Mouse (Mus musculus): ENCODE results near the gene BC034090.

Gene BC034090

DNA sequence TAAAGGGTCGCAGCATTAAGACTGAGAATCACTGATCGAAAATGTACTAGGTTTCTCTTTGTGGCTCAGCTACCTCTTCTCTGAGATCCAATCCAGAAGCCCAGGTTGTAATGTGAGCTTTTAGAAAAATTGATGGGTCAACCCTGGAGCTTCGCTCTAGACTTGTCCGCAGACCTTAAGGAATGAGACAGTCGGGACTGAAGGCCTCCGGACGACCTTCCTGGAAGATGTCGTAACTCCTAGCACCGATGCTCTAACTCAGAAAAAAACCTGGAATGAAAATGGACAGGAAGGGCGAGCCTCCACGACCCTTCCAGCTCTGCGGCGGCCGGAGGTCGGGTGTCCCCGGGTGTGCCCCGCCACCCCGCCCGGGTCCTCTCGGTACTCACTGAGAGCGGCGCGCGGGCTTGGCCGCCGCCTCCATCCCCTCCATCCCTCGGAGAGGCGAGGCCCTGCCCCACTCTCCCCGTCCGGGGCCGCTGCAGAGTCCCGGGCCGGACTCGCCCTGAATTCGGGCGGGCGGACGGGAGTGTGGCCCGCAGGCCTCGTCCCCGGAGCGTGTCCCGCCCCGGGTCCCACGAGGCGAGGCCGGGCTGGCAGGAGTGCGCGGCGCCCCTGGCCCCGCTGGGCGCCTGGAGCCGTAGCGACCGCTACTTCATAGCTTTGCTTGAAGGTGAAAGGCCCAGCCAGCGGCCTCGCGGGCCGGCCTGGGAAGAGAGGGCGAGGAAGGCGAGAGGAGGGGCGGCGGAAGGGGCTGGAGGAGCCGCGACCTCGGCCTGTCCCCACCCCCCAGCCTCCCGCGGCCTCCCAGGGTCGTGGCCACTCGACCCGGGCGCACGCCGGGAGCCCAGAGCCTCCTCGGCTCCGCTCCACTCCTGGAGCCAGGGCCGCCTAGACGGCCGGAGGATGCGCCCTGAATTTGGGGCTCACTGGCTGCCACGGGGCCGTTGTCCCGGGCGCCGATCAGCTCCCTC, at the start of gene BC034090:
TSS of gene BC034090 (minus strand) at position 648 of the 974 bp plus-strand sequence.
- ChIA-PET POLR2A (interaction anchor here in 3 of 4 experiments (0.5 to 2.4 kb wide), 26 partner anchors 7 to 314 kb away, joined by 3 to 7 read pairs (median 4); partner anchors contain the start of genes Ier5 (in 3 of the 3) and Acbd6 (in 1 of the 3)), CTCF (interaction anchor here in 3 of 4 experiments (1.3 to 2.1 kb wide), 7 partner anchors 10 to 293 kb away, joined by 3 to 13 read pairs (median 3); no protein-coding TSS in a partner anchor)

DNA sequence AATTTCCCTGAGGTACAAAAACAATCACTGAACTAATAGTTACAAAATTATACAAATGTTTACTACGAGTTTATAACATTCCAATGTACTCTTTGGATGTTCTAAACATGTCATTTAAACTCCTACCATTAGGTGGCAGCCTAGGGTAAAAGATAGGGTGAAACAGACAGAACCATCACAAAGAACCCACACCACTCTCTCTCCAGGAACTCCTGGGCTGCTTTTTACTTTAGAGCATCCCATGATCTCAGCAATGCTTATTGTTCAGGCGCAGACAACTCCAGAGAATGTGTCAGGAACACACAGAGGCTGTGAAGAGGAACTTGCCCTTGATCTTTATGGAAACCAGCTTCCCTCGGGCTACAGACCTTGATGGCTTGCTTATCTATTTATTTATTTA, 49.2 kb upstream of the BC034090 start:
- POLR2A ChIA-PET, result no interaction called here

DNA sequence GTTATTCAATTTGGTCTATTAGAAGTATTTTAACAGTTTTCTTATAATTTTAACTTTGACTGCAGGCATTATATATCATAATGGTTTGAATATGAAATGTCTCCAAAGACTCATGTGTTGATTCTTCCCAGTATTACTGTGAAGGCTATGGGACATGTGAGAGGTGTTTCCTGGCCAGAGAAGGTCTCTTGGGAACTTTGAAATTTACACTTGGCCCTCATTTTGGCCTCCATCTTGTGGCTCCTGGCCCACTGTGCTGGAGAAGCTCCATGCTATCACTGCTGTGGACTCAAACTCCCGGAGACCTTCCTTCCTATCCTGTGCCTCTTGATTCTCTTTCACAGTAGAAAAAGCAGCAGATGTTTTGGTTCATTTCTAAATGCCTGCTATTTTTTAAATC, 45.2 kb upstream of the BC034090 start:
- POLR2A ChIA-PET, result no interaction called here
- CTCF ChIA-PET, result no interaction called here

More for the DNA sequence above, 49.2 kb upstream of the BC034090 start:
- CTCF ChIA-PET, result interaction anchor here in 1 of 4 experiments (1.0 kb wide), 1 partner anchor 225 kb away, joined by 3 read pairs; no protein-coding TSS in a partner anchor

DNA sequence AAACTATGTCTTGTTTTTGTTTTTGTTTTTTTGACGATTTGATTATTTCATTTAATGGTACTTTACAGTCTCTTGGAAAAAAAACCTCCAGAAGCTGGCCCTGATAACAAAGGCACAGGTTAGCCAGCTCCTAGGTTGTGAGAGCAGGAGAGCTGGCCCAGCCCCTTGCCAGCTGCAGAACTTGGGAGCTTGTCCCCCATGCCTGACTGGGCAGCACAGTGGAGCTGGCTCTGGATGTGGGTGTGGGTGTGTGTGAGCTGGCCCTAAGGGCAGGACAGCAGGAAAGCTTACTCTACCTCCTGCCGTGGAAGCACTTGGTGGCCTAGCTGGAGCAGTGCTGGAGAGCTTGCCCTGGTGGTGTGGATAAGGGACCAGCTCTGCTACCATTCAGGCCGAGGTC, 43.8 kb upstream of the BC034090 start:
- POLR2A ChIA-PET, result no interaction called here
- CTCF ChIA-PET, result no interaction called here

DNA sequence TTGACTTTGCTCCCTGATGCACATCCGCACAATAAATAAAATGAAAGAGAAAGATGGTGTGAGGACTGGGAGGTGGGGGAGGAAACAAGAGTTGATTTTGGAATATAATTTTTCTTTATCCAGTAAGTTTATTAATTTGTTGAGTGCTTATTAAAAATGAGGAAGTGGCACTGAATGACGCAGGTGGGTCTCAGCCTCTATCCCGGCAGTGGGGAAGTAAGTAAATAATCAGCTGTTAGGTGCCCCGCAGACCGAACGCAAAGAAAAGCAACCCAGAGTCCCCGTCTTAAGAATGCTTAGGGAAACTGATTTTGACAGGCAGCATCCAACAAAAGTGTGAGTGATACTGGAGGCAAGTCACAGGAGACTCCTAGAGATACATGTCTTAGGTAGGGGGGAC, 39.6 kb upstream of the BC034090 start:
- ChIA-PET CTCF (no interaction called here), POLR2A (interaction anchor here in 1 of 4 experiments (1.2 to 1.6 kb wide), 2 partner anchors 11 to 274 kb away, joined by 3 to 4 read pairs; partner anchors contain the start of gene Acbd6)

DNA sequence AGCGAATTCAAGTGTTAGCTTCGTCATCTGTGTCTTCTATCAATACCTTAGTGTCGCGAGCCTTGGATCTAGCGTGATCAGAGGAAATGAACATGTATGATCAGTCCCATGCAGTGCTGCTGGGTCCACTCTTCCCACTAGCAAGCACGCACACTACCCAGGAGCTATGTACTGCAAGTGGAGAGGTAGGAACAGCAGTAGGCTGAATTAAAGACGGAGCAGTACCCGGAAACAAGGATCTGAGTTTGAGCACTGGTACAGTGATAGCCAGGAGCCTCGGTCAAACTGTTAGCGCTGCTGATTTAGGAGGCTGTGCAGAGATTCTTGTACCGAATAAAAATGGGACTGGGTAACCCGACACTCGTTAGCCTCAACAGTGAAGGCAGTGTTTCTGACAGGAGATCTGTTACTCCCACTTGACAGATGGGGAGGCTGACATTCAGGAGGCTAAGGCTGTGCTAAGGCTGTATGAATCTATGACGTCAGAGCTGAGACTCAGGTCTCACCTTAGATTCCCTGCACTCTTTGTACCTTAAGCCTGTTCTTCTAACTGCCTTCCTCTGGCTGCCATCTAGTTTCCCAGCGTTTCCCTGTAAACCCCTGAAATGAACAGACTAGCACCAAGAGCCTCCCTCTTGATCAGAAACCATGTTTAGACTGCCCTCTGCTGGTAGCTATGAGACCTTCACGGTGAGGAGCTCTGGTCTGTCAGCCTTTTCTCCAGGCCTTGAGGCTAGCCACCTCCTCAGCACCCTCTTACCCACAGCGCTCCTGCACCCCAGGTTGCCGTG, 37.0 kb upstream of the BC034090 start:
- CTCF ChIA-PET, result interaction anchor here (0.5 to 2.4 kb wide), 60 partner anchors 10 to 495 kb away, joined by 3 to 19 read pairs (median 4); partner anchors contain the start of genes Acbd6 (in 1 of the 4), BC034090 (in 1 of the 4) and Ier5 (in 1 of the 4)
- POLR2A ChIA-PET, result interaction anchor here in 2 of 4 experiments (0.7 to 1.5 kb wide), 5 partner anchors 10 to 190 kb away, joined by 3 to 7 read pairs (median 3); partner anchors contain the start of genes BC034090 (in 1 of the 2) and Ier5 (in 1 of the 2)

DNA sequence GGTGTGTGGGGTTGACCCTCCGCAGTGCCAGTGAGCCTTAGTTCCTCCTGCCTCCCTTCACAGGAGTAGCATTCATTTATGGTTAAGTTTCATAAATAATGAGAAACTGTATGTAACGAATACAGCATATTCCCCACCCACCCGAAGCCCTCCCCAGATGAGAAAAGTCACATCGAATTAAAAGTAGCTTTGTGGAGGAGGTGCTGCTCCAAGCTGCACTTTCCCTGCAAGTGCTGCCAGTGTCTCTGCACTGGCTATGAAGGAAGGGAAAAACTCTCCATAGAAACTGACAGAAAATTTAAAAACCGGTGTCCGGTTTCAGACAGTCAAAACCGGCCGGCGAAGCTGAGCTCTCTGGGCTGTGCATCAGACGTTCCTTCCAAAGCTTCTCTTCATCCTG, 36.1 kb upstream of the BC034090 start:
- POLR2A ChIA-PET, result interaction anchor here in 2 of 4 experiments (0.5 to 1.1 kb wide), 5 partner anchors 30 to 255 kb away, joined by 3 read pairs; no protein-coding TSS in a partner anchor
- CTCF ChIA-PET, result interaction anchor here (0.6 to 2.4 kb wide), 14 partner anchors 10 to 274 kb away, joined by 3 to 13 read pairs (median 4); no protein-coding TSS in a partner anchor

DNA sequence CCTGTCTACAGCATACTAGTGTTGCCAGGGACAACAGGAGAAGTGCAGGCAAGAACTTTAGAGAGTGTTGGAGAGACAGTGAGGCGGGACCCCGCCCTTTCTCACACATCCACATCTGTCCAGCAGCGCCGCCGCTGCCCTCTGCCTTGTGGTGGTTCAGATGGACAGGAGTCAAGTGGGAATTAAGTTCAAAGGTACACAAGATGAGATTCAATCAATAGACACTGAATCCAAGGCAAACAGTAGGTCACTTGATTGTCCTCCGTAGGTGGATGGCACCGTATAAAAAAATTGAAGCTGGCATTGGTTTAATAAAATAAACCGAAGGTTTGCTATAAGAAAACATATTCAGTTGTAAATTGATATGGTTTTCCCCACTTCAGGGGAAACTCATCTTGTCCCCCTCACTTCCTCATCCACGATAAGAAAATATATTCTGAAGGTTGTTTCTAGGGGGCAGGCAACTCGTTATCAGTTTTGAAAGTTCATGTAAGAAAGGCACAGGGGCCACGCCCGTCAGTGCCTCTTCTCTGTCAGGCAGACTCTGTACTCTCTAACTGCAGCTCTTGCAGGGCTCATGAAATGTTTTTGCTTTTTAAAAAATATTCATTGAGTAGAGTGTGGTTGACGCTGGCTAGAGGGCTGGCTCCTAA, 32.3 kb upstream of the BC034090 start:
- ChIA-PET CTCF (interaction anchor here in 2 of 4 experiments (0.6 to 0.8 kb wide), 3 partner anchors 52 to 1183 kb away, joined by 3 to 8 read pairs (median 3); no protein-coding TSS in a partner anchor), POLR2A (no interaction called here)

DNA sequence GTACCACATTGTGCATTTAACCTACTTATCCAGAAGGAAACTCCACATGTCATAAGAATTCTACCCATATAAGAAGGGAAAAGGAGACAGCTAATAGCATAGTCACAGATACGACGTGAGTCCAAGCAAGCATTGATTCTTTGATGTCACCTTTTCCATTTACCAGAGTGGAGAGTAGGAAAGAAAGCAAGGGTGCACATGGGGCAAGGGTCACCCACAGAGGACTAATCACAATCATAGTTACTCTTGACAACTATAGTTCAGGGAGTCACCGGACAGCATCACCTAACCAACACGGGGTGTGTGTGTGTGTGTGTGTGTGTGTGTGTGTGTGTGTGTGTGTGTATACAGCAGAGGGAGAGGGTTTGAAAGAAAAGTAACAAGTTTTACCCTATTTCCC, 31.5 kb upstream of the BC034090 start:
- CTCF ChIA-PET, result interaction anchor here in 1 of 4 experiments (0.6 kb wide), 1 partner anchor 220 kb away, joined by 8 read pairs; no protein-coding TSS in a partner anchor
- POLR2A ChIA-PET, result interaction anchor here in 2 of 4 experiments (0.7 kb wide), 2 partner anchors 32 to 210 kb away, joined by 3 to 4 read pairs; no protein-coding TSS in a partner anchor

DNA sequence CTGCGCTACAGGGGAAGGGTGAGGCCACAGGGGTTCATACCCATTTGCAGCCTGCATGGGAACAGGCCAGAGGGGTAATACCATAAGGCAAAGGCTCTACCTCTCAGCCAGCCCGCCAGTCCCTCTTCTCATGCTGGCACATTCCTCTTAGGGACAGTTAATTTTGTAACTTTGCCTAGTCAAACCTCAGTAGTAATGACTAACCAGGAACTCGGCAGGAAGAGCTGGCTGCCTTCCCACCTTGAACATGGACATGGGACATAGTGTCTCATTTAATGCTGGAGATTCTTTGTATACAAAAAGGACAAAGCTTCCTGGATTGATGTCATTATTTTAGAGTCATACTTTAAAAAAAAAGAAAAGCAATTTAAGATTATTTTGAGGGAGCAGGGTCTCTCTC, 30.7 kb upstream of the BC034090 start:
- CTCF ChIA-PET, result no interaction called here

DNA sequence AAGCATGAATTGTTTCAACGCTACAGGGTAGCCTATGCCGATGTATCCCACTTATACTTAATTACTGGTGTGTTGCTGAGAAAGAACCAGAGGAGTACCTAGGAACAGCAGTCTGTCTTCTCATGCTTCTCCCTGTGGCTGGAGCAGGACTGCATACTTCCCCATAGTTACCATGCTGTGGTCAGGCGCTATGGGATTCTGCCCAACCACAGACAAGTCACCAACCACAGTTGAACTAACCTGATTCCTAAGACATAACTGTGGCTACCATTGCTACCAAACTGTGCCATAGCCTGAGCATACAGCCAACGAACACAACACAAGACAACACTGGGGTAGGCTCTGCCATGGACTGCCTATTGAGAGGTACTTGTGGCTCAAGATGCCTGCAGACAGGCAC, 28.7 kb upstream of the BC034090 start:
- ChIA-PET CTCF (no interaction called here), POLR2A (no interaction called here)

More for the DNA sequence above, 30.7 kb upstream of the BC034090 start:
- POLR2A ChIA-PET, result interaction anchor here in 1 of 4 experiments (0.7 kb wide), 1 partner anchor 209 kb away, joined by 4 read pairs; no protein-coding TSS in a partner anchor

DNA sequence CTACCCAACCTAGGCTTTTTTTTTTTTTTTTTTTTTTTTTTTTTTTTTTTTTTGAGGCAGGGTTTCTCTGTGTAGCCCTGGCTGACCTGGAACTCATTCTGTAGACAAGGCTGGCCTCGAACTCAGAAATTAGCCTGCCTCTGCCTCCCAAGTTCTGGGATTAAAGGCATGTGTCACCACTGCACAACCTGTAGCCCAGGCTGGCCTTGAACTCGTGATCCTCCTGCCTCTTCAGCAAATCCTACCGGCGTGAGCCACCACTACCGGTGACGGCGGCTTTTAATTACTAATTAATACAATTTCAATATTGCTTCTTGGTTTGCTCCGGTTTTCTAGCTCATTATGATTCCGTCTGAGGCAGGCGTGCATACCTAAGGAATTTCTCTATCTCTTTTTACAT, 18.3 kb upstream of the BC034090 start:
- POLR2A ChIA-PET, result interaction anchor here in 2 of 4 experiments (0.7 to 1.5 kb wide), 3 partner anchors 10 to 211 kb away, joined by 3 read pairs; no protein-coding TSS in a partner anchor
- CTCF ChIA-PET, result interaction anchor here in 1 of 4 experiments (1.2 kb wide), 1 partner anchor 19 kb away, joined by 3 read pairs; no protein-coding TSS in a partner anchor

DNA sequence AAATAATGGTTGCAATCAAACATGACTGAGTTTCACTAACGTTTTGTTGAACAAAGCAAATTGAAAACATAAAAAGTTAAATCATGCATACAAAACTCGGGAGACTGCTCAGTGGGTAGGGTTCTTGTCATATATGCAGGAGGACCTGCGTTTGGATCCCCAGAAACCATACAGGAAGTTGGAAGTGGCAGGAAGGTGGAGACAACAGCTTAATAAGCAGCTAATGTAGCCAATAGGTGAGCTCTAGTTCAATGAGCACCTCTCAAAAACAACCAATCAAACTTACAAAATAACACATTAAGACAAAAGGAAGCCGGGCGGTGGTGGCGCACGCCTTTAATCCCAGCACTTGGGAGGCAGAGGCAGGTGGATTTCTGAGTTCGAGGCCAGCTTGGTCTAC, 10.1 kb upstream of the BC034090 start:
- ChIA-PET POLR2A (interaction anchor here in 2 of 4 experiments (0.6 to 0.7 kb wide), 3 partner anchors 156 to 1409 kb away, joined by 3 to 4 read pairs (median 3); no protein-coding TSS in a partner anchor), CTCF (no interaction called here)

DNA sequence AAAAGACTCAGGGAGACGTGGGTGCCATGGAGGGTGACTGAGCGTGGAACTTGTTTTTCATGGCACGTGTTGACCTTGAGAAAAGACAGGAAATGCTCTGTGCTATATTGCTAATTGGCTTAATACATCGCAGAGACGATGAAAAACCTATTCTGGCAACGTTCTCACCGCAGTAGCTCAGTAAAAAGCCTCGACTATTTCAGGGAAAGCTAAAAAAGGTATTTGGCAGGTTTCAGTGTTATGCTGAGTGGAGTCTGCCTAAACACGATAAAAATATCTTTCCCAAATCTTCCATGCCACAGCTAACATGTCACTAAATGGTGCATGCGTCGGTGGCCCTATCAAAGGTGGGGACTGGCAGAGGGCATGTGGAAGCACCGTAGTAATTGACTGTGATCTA, 8.9 kb upstream of the BC034090 start:
- POLR2A ChIA-PET, result interaction anchor here in 3 of 4 experiments (1.0 to 1.3 kb wide), 4 partner anchors 9 to 156 kb away, joined by 3 to 4 read pairs (median 4); partner anchors contain the start of gene Ier5 (in 2 of the 3)

DNA sequence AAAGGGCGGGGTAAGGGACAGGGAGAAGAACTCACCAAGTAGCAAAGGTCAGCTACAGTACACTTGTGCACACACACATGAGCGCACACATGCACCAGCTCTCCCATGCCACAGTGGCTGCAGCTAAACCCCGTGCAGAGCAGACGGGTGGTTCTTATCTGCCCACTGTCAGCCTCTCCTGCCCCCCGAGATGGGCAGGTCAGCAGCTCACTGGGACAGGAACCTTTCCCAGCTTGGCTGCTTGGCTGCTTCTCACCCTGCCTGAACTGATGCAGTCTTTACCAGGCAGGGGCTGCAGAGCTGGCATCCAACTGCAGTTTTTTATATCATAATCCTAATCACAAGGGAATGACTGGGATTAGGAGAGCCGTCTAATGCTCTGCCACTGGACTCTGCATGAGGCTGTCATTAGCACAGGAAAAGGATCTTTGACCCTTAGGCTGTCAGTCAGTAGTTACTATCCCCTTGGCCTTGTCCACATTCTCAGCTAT, 8.4 kb upstream of the BC034090 start:
- ChIA-PET POLR2A (interaction anchor here in 3 of 4 experiments (1.0 to 1.3 kb wide), 4 partner anchors 10 to 155 kb away, joined by 3 to 4 read pairs (median 4); partner anchors contain the start of gene Ier5 (in 2 of the 3)), CTCF (no interaction called here)

More for the DNA sequence above, 8.9 kb upstream of the BC034090 start:
- CTCF ChIA-PET, result no interaction called here

DNA sequence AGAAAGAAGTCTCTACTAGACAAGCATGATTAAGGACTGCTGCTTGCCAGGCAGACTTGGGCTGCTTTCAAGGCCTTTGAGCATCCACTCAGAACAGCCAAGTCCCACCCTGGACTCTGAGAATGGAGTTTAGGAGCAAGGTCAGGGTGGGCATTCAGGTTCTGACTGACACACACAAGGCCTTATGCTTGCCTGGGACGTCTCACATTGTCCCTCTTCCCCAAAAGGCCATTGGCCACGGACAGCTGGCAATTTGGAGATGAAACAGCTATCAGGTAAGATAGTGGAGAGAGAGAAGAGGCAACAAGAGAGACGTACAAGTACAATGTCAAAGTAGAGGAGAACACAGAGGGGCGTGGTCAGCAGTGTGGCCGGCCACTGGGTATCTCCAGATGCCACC, 7.4 kb upstream of the BC034090 start:
- ChIA-PET POLR2A (interaction anchor here in 1 of 4 experiments (0.5 kb wide), 1 partner anchor 306 kb away, joined by 3 read pairs; the partner anchor contains the start of gene Acbd6), CTCF (no interaction called here)

DNA sequence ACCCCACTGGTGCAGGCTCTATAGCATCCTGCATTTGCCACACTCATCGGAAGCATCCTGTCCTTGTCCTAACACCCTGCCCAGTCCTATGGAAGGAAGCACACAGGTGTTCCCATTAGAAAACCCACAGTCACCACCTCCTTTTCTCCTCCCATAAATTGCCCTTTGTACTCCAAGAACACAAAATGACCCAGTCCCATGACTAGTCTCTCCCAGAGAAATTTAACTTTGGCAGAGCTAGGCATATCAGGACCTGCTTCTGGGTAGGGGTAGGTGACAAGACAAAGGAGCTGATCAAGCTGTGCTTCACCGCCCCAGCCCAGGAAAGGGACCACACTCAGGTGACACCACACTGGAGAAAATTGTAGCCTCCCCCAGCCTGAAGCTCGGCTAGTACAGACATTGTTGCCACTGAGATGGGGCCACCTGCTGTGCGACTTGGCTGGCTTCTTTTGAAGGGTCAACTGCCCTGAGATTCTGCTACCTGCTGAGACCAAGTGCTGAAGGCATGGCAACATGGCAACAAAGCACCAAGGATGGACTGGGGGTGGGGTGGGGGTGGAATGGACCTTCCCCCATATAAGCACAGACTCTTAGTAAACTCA, 6.4 kb upstream of the BC034090 start:
- ChIA-PET POLR2A (interaction anchor here in 1 of 4 experiments (0.6 kb wide), 1 partner anchor 30 kb away, joined by 3 read pairs; no protein-coding TSS in a partner anchor), CTCF (no interaction called here)

All from embryonic stem cell, embryonic (primary cell).